In genomic region chr14:36937080-36937878, GRCm38 (mm10) we compare ENCODE assay signal across 9 mouse cellular contexts. TPM values are rescaled to one million over a fixed set of nuclear protein-coding genes. Genes with fewer than 3 reads are reported as not detected.
A peak's percentile ranks its signal among the peaks of the same experiment; 100 is the strongest.
DNase-seq lines count a peak whose midpoint lies in the region; ATAC-seq and TF ChIP-seq lines count a peak whose summit lies in the region.
"Had no signal": no experiment of that assay in that cellular context is flagged by ENCODE, and none has a peak within 500 bp of the region (broad histone marks: within the 10 kb centered on the region; RNA-seq: fewer than 3 reads in every experiment).

No protein-coding gene starts in this region.

- H3K36me3 ChIP-seq in liver, postnatal 0 days (replicated peaks; ENCODE audit: insufficient read depth, low read length) = peaks cover 10% of the 10 kb centered on the region; the same call in 1 of the 2 replicates
- 0 out of 2 replicates have a peak, but pooled peaks cover 2% of the 10 kb centered on the region for H3K36me3 ChIP-seq in liver, embryonic 12.5 days
- H3K36me3 ChIP-seq in lung, embryonic 15.5 days = peaks cover 8% of the 10 kb centered on the region

- H3K4me3 ChIP-seq in liver, postnatal 0 days (ENCODE audit: low read depth, low read length) = no peak overlapping the region
- H3K4me3 ChIP-seq in liver, embryonic 12.5 days = no peak overlapping the region
- H3K4me3 ChIP-seq in lung, embryonic 15.5 days = no peak overlapping the region
- H3K4me3 ChIP-seq: megakaryocyte, embryonic 14.5 days had no signal

- no peak overlapping the region for H3K9ac ChIP-seq in liver, postnatal 0 days (replicated peaks)
- no peak overlapping the region for H3K9ac ChIP-seq in liver, embryonic 12.5 days
- H3K9ac ChIP-seq in lung, embryonic 15.5 days = no peak overlapping the region

- intact Hi-C loops in heart, postnatal 14 days (cut with DNase I) = loop anchor here (1.0 kb wide), 1 partner anchor 70 kb away; no protein-coding TSS in a partner anchor

- no peak for ATAC-seq in liver, postnatal 0 days
- ATAC-seq in liver, embryonic 12.5 days = no peak
- no peak for ATAC-seq in lung, embryonic 15.5 days (ENCODE audit: borderline replicate concordance, extremely low read depth, low FRiP score, low TSS enrichment)

- TF ChIP-seq EP300 in liver, postnatal 0 days (IDR thresholded peaks at IDR 0.05; ENCODE audit: low read depth) = no peak

- no peaks in the 10 kb centered on the region for H3K27me3 ChIP-seq in liver, postnatal 0 days (ENCODE audit: insufficient read depth, low read length)
- H3K27me3 ChIP-seq in liver, embryonic 12.5 days (replicated peaks) = no peaks in the 10 kb centered on the region
- no peaks in the 10 kb centered on the region for H3K27me3 ChIP-seq in lung, embryonic 15.5 days
- H3K27me3 ChIP-seq: megakaryocyte, embryonic 14.5 days had no signal

- H3K4me2 ChIP-seq in liver, postnatal 0 days (ENCODE audit: low read depth, low read length) = no peak overlapping the region
- H3K4me2 ChIP-seq in liver, embryonic 12.5 days = no peak overlapping the region
- no peak overlapping the region for H3K4me2 ChIP-seq in lung, embryonic 15.5 days

- H3K27ac ChIP-seq in liver, postnatal 0 days (ENCODE audit: low read depth) = no peak overlapping the region
- H3K27ac ChIP-seq in liver, embryonic 12.5 days = no peak overlapping the region
- H3K27ac ChIP-seq in lung, embryonic 15.5 days = peak overlapping the region; percentile 10; the same call in 1 of the 2 replicates

- H3K4me1 ChIP-seq in liver, postnatal 0 days (ENCODE audit: insufficient read depth) = no peaks in the 10 kb centered on the region
- H3K4me1 ChIP-seq in liver, embryonic 12.5 days = no peaks in the 10 kb centered on the region
- H3K4me1 ChIP-seq in lung, embryonic 15.5 days = peaks cover 16% of the 10 kb centered on the region

- no peaks in the 10 kb centered on the region for H3K9me3 ChIP-seq in liver, postnatal 0 days (ENCODE audit: low read length)
- H3K9me3 ChIP-seq in liver, embryonic 12.5 days (replicated peaks) = no peaks in the 10 kb centered on the region
- H3K9me3 ChIP-seq in lung, embryonic 15.5 days = no peaks in the 10 kb centered on the region
- H3K9me3 ChIP-seq: megakaryocyte, embryonic 14.5 days had no signal

- TF ChIP-seq CTCF in liver, postnatal 0 days (IDR thresholded peaks at IDR 0.05; ENCODE audit: low read depth) = peak; percentile 74

- 71% methylated on average over 7 of the region's 7 CpGs for WGBS in liver, postnatal 0 days (ENCODE audit: insufficient replicate concordance)
- WGBS in liver, embryonic 12.5 days (ENCODE audit: insufficient replicate concordance) = 59% methylated on average over 7 of the region's 7 CpGs
- WGBS in lung, embryonic 15.5 days = 62% methylated on average over 7 of the region's 7 CpGs

- DNase-seq in adrenal gland, postnatal 25 days = peak; percentile 12
- DNase-seq in adrenal gland, adult 2 months = no peak
- peak; percentile 22 for DNase-seq in liver, postnatal 0 days
- DNase-seq in cerebellum, adult 8-10 months = peak; percentile 22
- DNase-seq in heart, postnatal 14 days = peak; percentile 30 to 67
- DNase-seq in retina, embryonic 14.5 days (ENCODE audit: low spot score) = peak; percentile 82

RNA-seq across cellular contexts. Expression of gene Ccser2, which starts 31.3 kb away (rescaled TPM):
- total RNA-seq in adrenal gland, postnatal 25 days (2021) = 31.3 and 33.2 TPM in 2 replicates
- total RNA-seq in adrenal gland, adult 2 months (2021) = 10 to 100 TPM; 37.0 to 37.4 TPM
- polyA plus RNA-seq in adrenal gland, adult 2 months (2012; rRNA removed) = 6.8 and 7.3 TPM in 2 replicates
- polyA plus RNA-seq in liver, postnatal 0 days (2015; fragmentation: Nextera tagmentation; extraction: Ambion mirVana) = 11.8 and 16.6 TPM in 2 replicates
- 6.5 and 7.6 TPM in 2 replicates for polyA plus RNA-seq in liver, embryonic 12.5 days (2016; fragmentation: Nextera tagmentation; extraction: Ambion mirVana)
- total RNA-seq in heart, postnatal 14 days (2021) = 100 to 1,000 TPM; 106 to 109 TPM
- 36.6 and 38.6 TPM in 2 replicates for polyA plus RNA-seq in lung, embryonic 15.5 days (2015; fragmentation: Nextera tagmentation; extraction: Ambion mirVana)
